Mouse (Mus musculus): Measurements from ENCODE around the gene Ces2g.

Gene Ces2g

DNA sequence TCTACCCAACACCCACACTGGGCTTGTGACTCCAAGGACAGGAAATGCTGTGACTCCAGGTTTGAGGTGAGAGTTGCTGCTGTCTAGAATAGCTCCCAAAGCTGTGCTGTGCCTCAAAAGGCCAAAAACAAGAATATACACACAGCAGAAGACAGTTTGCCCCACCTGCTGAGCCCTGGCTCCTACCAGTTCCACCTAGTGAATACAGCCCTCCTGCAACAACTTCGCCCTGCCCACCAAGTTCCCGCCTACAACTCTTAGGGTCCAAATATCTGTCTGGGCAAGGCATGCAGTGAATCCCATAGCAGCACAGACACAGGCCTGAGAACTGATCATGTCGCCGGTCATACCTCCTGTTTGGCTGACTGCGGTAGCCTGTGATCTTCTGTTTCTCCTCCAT, 22.6 kb downstream of the Ces2g start:
- H3K27me3 ChIP-seq (ENCODE audit: insufficient read depth, low read length), result no peaks in the 10 kb centered on the region
- no peaks in the 10 kb centered on the region for H3K36me3 ChIP-seq (ENCODE audit: insufficient read depth, low read length)
- H3K4me1 ChIP-seq (replicated peaks; ENCODE audit: low read depth, low read length), result no peaks in the 10 kb centered on the region; the same call in 1 of the 2 replicates
- H3K9me3 ChIP-seq (ENCODE audit: low read length), result peaks cover 3% of the 10 kb centered on the region; the same call in 1 of the 2 replicates
- TF ChIP-seq POU5F1 (IDR thresholded peaks at IDR 0.05; ENCODE audit: borderline replicate concordance, low read length) (no peak), CTCF (conservative IDR thresholded peaks at IDR 0.05; ENCODE audit: low read length) (no peak), NANOG (IDR thresholded peaks at IDR 0.05; ENCODE audit: borderline replicate concordance, low read length) (no peak)
- no peak overlapping the region for H3K4me3 ChIP-seq (replicated peaks; ENCODE audit: low read length)

DNA sequence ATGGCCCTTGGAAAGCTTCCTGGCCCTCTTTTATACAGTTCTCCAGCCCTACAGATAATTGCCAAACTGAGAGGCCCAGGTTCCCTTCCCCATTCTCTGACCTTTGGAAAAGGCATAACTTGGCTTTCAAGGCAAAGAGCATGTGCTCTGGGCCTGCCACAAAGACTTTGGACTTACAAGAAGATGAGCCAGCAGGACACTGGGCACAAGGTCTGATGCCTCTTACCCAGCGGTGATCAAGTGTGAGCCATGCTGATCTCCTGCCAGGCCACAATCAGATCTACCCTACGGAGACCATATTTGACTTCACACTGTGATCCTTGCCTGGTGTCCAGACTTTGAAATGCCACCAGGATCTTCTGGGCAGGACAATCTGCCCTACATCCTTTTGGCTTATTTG, 23.4 kb downstream of the Ces2g start:
- Histone ChIP-seq H3K36me3 (ENCODE audit: insufficient read depth, low read length) (no peaks in the 10 kb centered on the region), H3K27me3 (ENCODE audit: insufficient read depth, low read length) (no peaks in the 10 kb centered on the region), H3K9me3 (ENCODE audit: low read length) (peaks cover 3% of the 10 kb centered on the region; the same call in 1 of the 2 replicates), H3K4me3 (replicated peaks; ENCODE audit: low read length) (no peak overlapping the region), H3K4me1 (replicated peaks; ENCODE audit: low read depth, low read length) (no peaks in the 10 kb centered on the region; the same call in 1 of the 2 replicates)
- TF ChIP-seq NANOG (IDR thresholded peaks at IDR 0.05; ENCODE audit: borderline replicate concordance, low read length), result no peak
- no peak for TF ChIP-seq POU5F1 (IDR thresholded peaks at IDR 0.05; ENCODE audit: borderline replicate concordance, low read length)
- no peak for TF ChIP-seq CTCF (conservative IDR thresholded peaks at IDR 0.05; ENCODE audit: low read length)

DNA sequence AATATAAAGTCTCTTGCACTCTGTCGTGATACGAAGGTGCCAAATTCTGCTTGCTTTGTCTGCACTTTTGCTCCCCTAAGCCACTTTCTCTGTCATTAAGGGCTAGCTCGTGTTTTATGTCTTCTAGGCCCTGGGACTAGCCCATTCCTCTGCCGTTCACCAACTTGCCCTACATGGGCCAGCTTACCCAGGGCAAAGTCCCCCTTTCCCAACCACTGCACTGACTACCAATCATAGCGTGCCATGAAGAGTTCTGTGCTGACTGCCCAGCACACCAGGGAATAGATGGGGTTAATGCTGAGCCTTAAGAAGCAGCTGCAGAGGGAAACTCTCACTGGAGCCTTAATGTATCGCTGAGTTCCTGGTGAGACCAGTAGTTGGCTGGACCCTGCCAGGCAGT, 36.7 kb downstream of the Ces2g start:
- Histone ChIP-seq H3K27me3 (ENCODE audit: insufficient read depth, low read length) (no peaks in the 10 kb centered on the region), H3K4me1 (replicated peaks; ENCODE audit: low read depth, low read length) (no peaks in the 10 kb centered on the region), H3K4me3 (replicated peaks; ENCODE audit: low read length) (no peak overlapping the region), H3K36me3 (ENCODE audit: insufficient read depth, low read length) (no peaks in the 10 kb centered on the region), H3K9me3 (ENCODE audit: low read length) (peaks cover 57% of the 10 kb centered on the region)
- TF ChIP-seq POU5F1 (IDR thresholded peaks at IDR 0.05; ENCODE audit: borderline replicate concordance, low read length), result no peak
- TF ChIP-seq NANOG (IDR thresholded peaks at IDR 0.05; ENCODE audit: borderline replicate concordance, low read length), result no peak
- no peak for TF ChIP-seq CTCF (conservative IDR thresholded peaks at IDR 0.05; ENCODE audit: low read length)

DNA sequence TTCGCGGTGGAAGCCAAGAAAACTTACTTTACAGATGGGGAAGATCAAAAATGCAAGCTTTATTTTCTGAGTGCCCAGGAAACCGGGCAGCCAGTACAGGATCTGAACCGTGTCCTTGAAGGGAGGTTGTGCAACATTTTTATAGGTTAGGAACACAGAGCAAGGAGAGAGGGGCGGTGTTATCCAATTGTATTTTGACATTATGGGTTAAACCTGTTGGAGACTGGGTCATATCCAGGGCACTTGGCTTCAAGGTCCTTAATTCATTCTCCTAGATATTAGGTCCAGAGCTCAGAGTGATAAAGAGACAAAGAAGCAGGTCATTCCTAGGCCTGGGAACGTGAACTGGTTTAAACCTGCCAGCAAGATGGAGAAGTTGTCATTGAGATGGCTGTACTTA, 37.7 kb downstream of the Ces2g start:
- Histone ChIP-seq H3K4me1 (replicated peaks; ENCODE audit: low read depth, low read length) (no peaks in the 10 kb centered on the region), H3K9me3 (ENCODE audit: low read length) (peaks cover 60% of the 10 kb centered on the region), H3K27me3 (ENCODE audit: insufficient read depth, low read length) (no peaks in the 10 kb centered on the region), H3K36me3 (ENCODE audit: insufficient read depth, low read length) (no peaks in the 10 kb centered on the region), H3K4me3 (replicated peaks; ENCODE audit: low read length) (no peak overlapping the region)
- TF ChIP-seq NANOG (IDR thresholded peaks at IDR 0.05; ENCODE audit: borderline replicate concordance, low read length) (no peak), CTCF (conservative IDR thresholded peaks at IDR 0.05; ENCODE audit: low read length) (no peak), POU5F1 (IDR thresholded peaks at IDR 0.05; ENCODE audit: borderline replicate concordance, low read length) (no peak)

DNA sequence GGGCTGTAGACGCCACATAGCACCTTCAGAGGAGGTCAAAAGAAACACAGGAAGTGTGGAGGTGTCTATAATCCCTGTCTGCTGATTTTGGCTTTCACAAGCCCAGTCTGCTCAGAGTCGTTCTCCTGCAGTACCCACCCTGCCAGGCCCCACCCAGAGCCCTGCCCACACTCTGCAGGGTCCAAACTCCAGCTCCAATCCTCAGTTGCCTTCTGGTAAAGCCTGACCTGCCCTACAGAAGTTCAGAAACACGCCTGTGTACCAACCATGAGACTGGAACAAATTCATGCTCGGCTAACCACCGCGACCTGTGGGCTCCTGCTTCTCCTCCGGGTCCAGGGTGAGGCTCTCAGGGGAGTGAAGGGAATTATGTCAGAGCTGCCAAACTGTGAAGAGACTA, 39.1 kb downstream of the Ces2g start, which contains the start of gene Ces2h:
Gene Ces2h (plus strand): TSS at position 268 of the 400 bp plus-strand sequence.
- Histone ChIP-seq H3K27me3 (ENCODE audit: insufficient read depth, low read length) (no peaks in the 10 kb centered on the region), H3K4me3 (replicated peaks; ENCODE audit: low read length) (no peak within 1 kb of the TSS), H3K4me1 (replicated peaks; ENCODE audit: low read depth, low read length) (no peaks in the 10 kb centered on the region), H3K9me3 (ENCODE audit: low read length) (peaks cover 57% of the 10 kb centered on the region), H3K36me3 (ENCODE audit: insufficient read depth, low read length) (no peaks in the 10 kb centered on the region)
- TF ChIP-seq NANOG (IDR thresholded peaks at IDR 0.05; ENCODE audit: borderline replicate concordance, low read length) (no peak), CTCF (conservative IDR thresholded peaks at IDR 0.05; ENCODE audit: low read length) (no peak), POU5F1 (IDR thresholded peaks at IDR 0.05; ENCODE audit: borderline replicate concordance, low read length) (no peak)

DNA sequence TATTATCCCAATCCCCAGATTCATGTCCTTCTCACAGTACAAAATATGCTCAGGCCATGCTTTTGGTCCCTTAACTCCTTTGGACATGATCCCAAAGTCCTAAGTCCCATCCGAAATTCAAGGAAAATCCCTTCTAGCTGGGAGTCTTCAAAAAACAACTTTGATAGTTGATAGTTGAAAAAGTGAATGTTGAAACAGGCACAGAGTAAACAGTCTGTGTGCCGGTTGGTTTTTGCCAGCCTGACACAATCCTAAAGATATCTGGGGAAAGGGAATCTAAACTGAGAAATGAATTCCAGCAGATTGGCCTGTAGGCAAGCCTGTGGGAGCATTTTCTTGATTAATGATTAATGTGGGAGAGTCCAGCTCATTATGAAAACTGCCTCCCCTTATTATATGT, 48.5 kb downstream of the Ces2g start:
- Histone ChIP-seq H3K9me3 (ENCODE audit: low read length) (peaks cover 44% of the 10 kb centered on the region), H3K36me3 (ENCODE audit: insufficient read depth, low read length) (no peaks in the 10 kb centered on the region), H3K27me3 (ENCODE audit: insufficient read depth, low read length) (no peaks in the 10 kb centered on the region), H3K4me1 (replicated peaks; ENCODE audit: low read depth, low read length) (no peaks in the 10 kb centered on the region), H3K4me3 (replicated peaks; ENCODE audit: low read length) (no peak overlapping the region)
- TF ChIP-seq NANOG (IDR thresholded peaks at IDR 0.05; ENCODE audit: borderline replicate concordance, low read length) (no peak), CTCF (conservative IDR thresholded peaks at IDR 0.05; ENCODE audit: low read length) (no peak), POU5F1 (IDR thresholded peaks at IDR 0.05; ENCODE audit: borderline replicate concordance, low read length) (no peak)

DNA sequence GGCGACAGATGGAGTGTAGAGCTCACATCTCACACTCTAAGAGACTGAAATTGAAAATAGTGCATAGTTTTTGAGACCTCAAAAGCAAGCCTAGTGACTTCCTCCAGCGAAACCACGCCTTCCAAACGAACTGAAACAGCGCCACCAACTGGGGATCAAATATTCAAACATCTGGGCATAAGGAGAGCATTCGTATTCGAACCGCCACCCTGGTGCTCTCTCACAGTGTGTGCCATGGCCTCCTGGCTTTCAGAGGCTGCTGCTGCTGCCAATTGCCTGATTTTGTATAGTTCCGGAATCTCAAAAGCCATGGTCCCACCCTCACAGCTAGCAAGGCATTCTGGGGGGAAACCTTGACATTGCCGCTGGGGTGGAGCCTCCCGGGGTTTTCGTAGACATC, 49.6 kb downstream of the Ces2g start:
- Histone ChIP-seq H3K9me3 (ENCODE audit: low read length) (peaks cover 44% of the 10 kb centered on the region), H3K4me3 (replicated peaks; ENCODE audit: low read length) (no peak overlapping the region), H3K36me3 (ENCODE audit: insufficient read depth, low read length) (no peaks in the 10 kb centered on the region), H3K4me1 (replicated peaks; ENCODE audit: low read depth, low read length) (no peaks in the 10 kb centered on the region), H3K27me3 (ENCODE audit: insufficient read depth, low read length) (no peaks in the 10 kb centered on the region)
- TF ChIP-seq POU5F1 (IDR thresholded peaks at IDR 0.05; ENCODE audit: borderline replicate concordance, low read length) (no peak), CTCF (conservative IDR thresholded peaks at IDR 0.05; ENCODE audit: low read length) (no peak), NANOG (IDR thresholded peaks at IDR 0.05; ENCODE audit: borderline replicate concordance, low read length) (no peak)

DNA sequence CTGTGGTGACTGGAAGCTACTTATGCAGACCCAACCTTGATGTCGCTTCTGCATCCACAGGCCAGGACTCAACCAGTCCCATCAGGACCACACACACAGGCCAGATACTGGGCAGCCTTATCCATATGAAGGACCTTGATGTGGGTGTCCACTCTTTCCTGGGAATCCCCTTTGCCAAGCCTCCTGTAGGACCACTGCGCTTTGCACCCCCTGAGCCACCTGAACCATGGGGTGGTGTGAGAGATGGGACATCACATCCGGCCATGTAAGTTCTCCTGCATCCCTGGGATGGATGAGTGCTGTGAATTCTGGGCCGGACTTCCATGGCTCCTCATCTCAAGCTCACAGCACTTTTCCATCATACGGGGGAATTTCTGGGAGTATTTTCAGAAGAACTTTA, 52.9 kb downstream of the Ces2g start:
- H3K27me3 ChIP-seq (ENCODE audit: insufficient read depth, low read length), result no peaks in the 10 kb centered on the region
- no peaks in the 10 kb centered on the region for H3K4me1 ChIP-seq (replicated peaks; ENCODE audit: low read depth, low read length)
- no peak overlapping the region for H3K4me3 ChIP-seq (replicated peaks; ENCODE audit: low read length)
- H3K9me3 ChIP-seq (ENCODE audit: low read length), result peaks cover 43% of the 10 kb centered on the region
- TF ChIP-seq POU5F1 (IDR thresholded peaks at IDR 0.05; ENCODE audit: borderline replicate concordance, low read length) (no peak), CTCF (conservative IDR thresholded peaks at IDR 0.05; ENCODE audit: low read length) (no peak), NANOG (IDR thresholded peaks at IDR 0.05; ENCODE audit: borderline replicate concordance, low read length) (no peak)
- H3K36me3 ChIP-seq (ENCODE audit: insufficient read depth, low read length), result no peaks in the 10 kb centered on the region
